Comparison of ENCODE assay signal across 10 mouse cellular contexts in the genomic region with DNA sequence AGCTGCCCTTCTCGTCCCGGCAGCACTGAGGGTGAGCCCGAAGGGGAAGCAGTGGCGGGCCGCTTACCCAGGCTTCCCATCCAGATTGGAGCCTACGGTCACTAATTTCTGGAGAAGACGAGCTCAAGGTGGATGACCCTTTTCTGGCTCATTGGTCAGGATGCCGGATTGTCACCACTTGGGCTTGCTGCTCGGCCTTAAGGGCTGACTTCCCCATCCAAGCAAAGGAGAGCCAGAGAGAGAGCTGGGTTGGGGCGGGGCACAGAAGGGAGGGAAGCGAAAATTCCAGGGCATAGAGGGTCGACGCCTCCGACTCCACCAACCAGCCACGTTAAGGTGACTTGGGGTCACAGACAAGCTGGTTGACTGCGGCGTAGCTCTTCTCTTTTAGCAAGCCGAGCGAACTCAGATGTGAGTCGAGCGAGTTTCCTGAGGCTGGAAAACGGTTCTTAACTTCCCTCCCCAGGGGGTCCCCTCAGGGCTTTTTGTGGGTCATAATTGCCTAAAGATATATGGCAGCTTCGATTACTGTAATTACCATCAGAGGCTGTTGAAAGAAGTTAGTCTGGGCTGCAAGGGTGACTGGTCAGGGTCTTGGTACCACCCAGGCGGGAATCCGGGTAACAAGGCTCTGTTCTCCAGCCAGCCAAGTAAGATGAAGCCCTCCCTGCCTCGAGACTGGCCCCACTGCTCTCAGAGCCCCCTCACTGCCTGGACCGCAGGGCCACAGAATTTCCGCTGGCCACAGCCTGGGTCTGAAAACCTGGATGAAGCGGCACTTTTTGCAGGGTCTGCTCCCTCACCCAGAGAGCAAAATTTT. TPM values are rescaled to one million over a fixed set of nuclear protein-coding genes. Genes with fewer than 3 reads are reported as not detected.
DNase-seq lines count a peak whose midpoint lies in the region; ATAC-seq and TF ChIP-seq lines count a peak whose summit lies in the region.
"Had no signal": no experiment of that assay in that cellular context is flagged by ENCODE, and none has a peak within 500 bp of the region (broad histone marks: within the 10 kb centered on the region; RNA-seq: fewer than 3 reads in every experiment).

No protein-coding gene starts in this region.

- peaks cover 52% of the 10 kb centered on the region for H3K4me1 ChIP-seq in kidney, embryonic 15.5 days
- H3K4me1 ChIP-seq in cortical plate, adult 2 months (ENCODE audit: control insufficient read depth, insufficient read depth, low read length): no peaks in the 10 kb centered on the region
- peaks cover 31% of the 10 kb centered on the region for H3K4me1 ChIP-seq in forebrain, embryonic 14.5 days (ENCODE audit: control insufficient read depth, insufficient read depth, low read length)
- H3K4me1 ChIP-seq in midbrain, embryonic 15.5 days: peaks cover 50% of the 10 kb centered on the region
- no peaks in the 10 kb centered on the region for H3K4me1 ChIP-seq in thymus, adult 2 months (replicated peaks; ENCODE audit: control insufficient read depth, insufficient read depth, low read length)

- peaks cover 100% of the 10 kb centered on the region for H3K27me3 ChIP-seq in kidney, embryonic 15.5 days
- H3K27me3 ChIP-seq in forebrain, embryonic 14.5 days (replicated peaks; ENCODE audit: control insufficient read depth, insufficient read depth, low read length): no peaks in the 10 kb centered on the region
- H3K27me3 ChIP-seq in midbrain, embryonic 15.5 days (replicated peaks): peaks cover 56% of the 10 kb centered on the region
- H3K27me3 ChIP-seq in thymus, adult 2 months (ENCODE audit: control insufficient read depth, insufficient read depth, low read length): peaks cover 29% of the 10 kb centered on the region

- H3K9me3 ChIP-seq in kidney, embryonic 15.5 days (replicated peaks): no peaks in the 10 kb centered on the region
- no peaks in the 10 kb centered on the region for H3K9me3 ChIP-seq in forebrain, embryonic 14.5 days (replicated peaks; ENCODE audit: control insufficient read depth, low read length)
- no peaks in the 10 kb centered on the region for H3K9me3 ChIP-seq in midbrain, embryonic 15.5 days

- H3K4me3 ChIP-seq in kidney, embryonic 15.5 days (replicated peaks): peak overlapping the region; percentile 2
- peak overlapping the region; percentile 27 for H3K4me3 ChIP-seq in cortical plate, adult 2 months (ENCODE audit: insufficient read depth, low read length)
- peak overlapping the region; percentile 68 for H3K4me3 ChIP-seq in forebrain, embryonic 14.5 days (ENCODE audit: low read depth, low read length)
- H3K4me3 ChIP-seq in midbrain, embryonic 15.5 days: peak overlapping the region; percentile 23
- no peak overlapping the region for H3K4me3 ChIP-seq in thymus, adult 2 months (ENCODE audit: control insufficient read depth, insufficient read depth, low read length)
- H3K4me3 ChIP-seq: heart, adult 2 months had no signal

- no peak overlapping the region for H3K27ac ChIP-seq in kidney, embryonic 15.5 days
- H3K27ac ChIP-seq in cortical plate, adult 2 months (ENCODE audit: insufficient read depth, low read length): 0 out of 2 replicates have a peak overlapping the region, but pooled peaks have one; percentile 19
- peak overlapping the region; percentile 92 for H3K27ac ChIP-seq in forebrain, embryonic 14.5 days (ENCODE audit: low read depth, low read length)
- H3K27ac ChIP-seq in midbrain, embryonic 15.5 days: no peak overlapping the region
- H3K27ac ChIP-seq in thymus, adult 2 months (ENCODE audit: control insufficient read depth, insufficient read depth, low read length): no peak overlapping the region
- H3K27ac ChIP-seq: heart, adult 2 months had no signal

- no peak overlapping the region for H3K9ac ChIP-seq in kidney, embryonic 15.5 days
- H3K9ac ChIP-seq in forebrain, embryonic 14.5 days (ENCODE audit: low read length): peak overlapping the region; percentile 90
- no peak overlapping the region for H3K9ac ChIP-seq in midbrain, embryonic 15.5 days

- H3K36me3 ChIP-seq in kidney, embryonic 15.5 days: no peaks in the 10 kb centered on the region
- peaks cover 11% of the 10 kb centered on the region; the same call in 1 of the 2 replicates for H3K36me3 ChIP-seq in forebrain, embryonic 14.5 days (ENCODE audit: control insufficient read depth, insufficient read depth, low read length)
- H3K36me3 ChIP-seq in midbrain, embryonic 15.5 days (replicated peaks): no peaks in the 10 kb centered on the region
- no peaks in the 10 kb centered on the region for H3K36me3 ChIP-seq in thymus, adult 2 months (ENCODE audit: control insufficient read depth, insufficient read depth, low read length)

- ATAC-seq in kidney, embryonic 15.5 days (replicated peaks; ENCODE audit: low FRiP score): no peak
- ATAC-seq in forebrain, embryonic 14.5 days: no peak
- no peak for ATAC-seq in midbrain, embryonic 15.5 days (replicated peaks)

- under 1% methylated on average over 29 of the region's 29 CpGs for WGBS in kidney, embryonic 15.5 days
- under 1% methylated on average over 29 of the region's 29 CpGs for WGBS in forebrain, embryonic 14.5 days
- 3% methylated on average over 29 of the region's 29 CpGs for WGBS in midbrain, embryonic 15.5 days
- 8% methylated on average over 29 of the region's 29 CpGs for WGBS in thymus, adult 2 months

- DNase-seq in kidney, adult 8-10 months: no peak
- DNase-seq in forebrain, embryonic 14.5 days (ENCODE audit: low spot score): no peak
- no peak for DNase-seq in adrenal gland, postnatal 36 days
- no peak for DNase-seq in MN1 (ENCODE audit: low spot score)
- no peak for DNase-seq in thymus, adult 2 months

- no peak for TF ChIP-seq POLR2A in cortical plate, adult 2 months (IDR thresholded peaks at IDR 0.05; ENCODE audit: extremely low read depth, insufficient read depth, low read length)
- no peak for TF ChIP-seq POLR2A in thymus, adult 2 months (IDR thresholded peaks at IDR 0.05; ENCODE audit: control insufficient read depth, extremely low read depth, insufficient read depth, low read length, poor library complexity)

- H3K4me2 ChIP-seq in kidney, embryonic 15.5 days: peak overlapping the region; percentile 45
- peak overlapping the region; percentile 86 for H3K4me2 ChIP-seq in forebrain, embryonic 14.5 days (ENCODE audit: low read length)
- H3K4me2 ChIP-seq in midbrain, embryonic 15.5 days: peak overlapping the region; percentile 43

- TF ChIP-seq CTCF in cortical plate, adult 2 months (IDR thresholded peaks at IDR 0.05; ENCODE audit: extremely low read depth, insufficient read depth, low read length): no peak
- TF ChIP-seq CTCF in thymus, adult 2 months (IDR thresholded peaks at IDR 0.05; ENCODE audit: borderline replicate concordance, control insufficient read depth, extremely low read depth, insufficient read depth, low read length, poor library complexity): no peak

RNA-seq across cellular contexts. Expression of a gene that starts 3.1 kb away (rescaled TPM):
- 0.17 TPM in 1 of 2 replicates, not detected in the other for polyA plus RNA-seq in kidney, embryonic 15.5 days (2015; fragmentation: Nextera tagmentation; extraction: Ambion mirVana)
- polyA plus RNA-seq in cortical plate, adult 2 months (2012; rRNA removed): 15.2 and 18.6 TPM in 2 replicates
- polyA plus RNA-seq in forebrain, embryonic 14.5 days (2014; fragmentation: Nextera tagmentation; extraction: Ambion mirVana): 33.2 and 39.4 TPM in 2 replicates
- polyA plus RNA-seq in midbrain, embryonic 15.5 days (2015; fragmentation: Nextera tagmentation; extraction: Ambion mirVana): 5.3 and 6.5 TPM in 2 replicates
- not detected for total RNA-seq in adrenal gland, postnatal 36 days (2021)
- not detected in 2 replicates for polyA plus RNA-seq in thymus, adult 2 months (2012; rRNA removed)
- total RNA-seq: heart, adult 2 months; liver, adult 2 months had no signal
- polyA plus RNA-seq: heart, adult 2 months; liver, adult 2 months had no signal

RNA-seq across cellular contexts. Expression of a gene that starts 3.3 kb away (rescaled TPM):
- 14.5 and 14.9 TPM in 2 replicates for polyA plus RNA-seq in kidney, embryonic 15.5 days (2015; fragmentation: Nextera tagmentation; extraction: Ambion mirVana)
- polyA plus RNA-seq in cortical plate, adult 2 months (2012; rRNA removed): 45.4 TPM in 2 replicates
- 54.2 and 54.9 TPM in 2 replicates for polyA plus RNA-seq in forebrain, embryonic 14.5 days (2014; fragmentation: Nextera tagmentation; extraction: Ambion mirVana)
- polyA plus RNA-seq in midbrain, embryonic 15.5 days (2015; fragmentation: Nextera tagmentation; extraction: Ambion mirVana): 37.2 and 39.7 TPM in 2 replicates
- total RNA-seq in adrenal gland, postnatal 36 days (2021): 10 to 100 TPM; 25.6 to 29.3 TPM
- 63.0 and 69.4 TPM in 2 replicates for polyA plus RNA-seq in thymus, adult 2 months (2012; rRNA removed)

Comparison
In these comparisons a context has a peak if more than half of its experiments do, and no peak if none do; other contexts are left out.
1. H3K27ac ChIP-seq: peak in cortical plate, adult 2 months (single experiment) and forebrain, embryonic 14.5 days (single experiment); none in kidney, embryonic 15.5 days (single experiment), midbrain, embryonic 15.5 days (single experiment) and thymus, adult 2 months (single experiment).
2. Peak in every context shown above with its lines, with median percentiles within 50 percentile points of each other: H3K4me2 ChIP-seq.